Mouse (Mus musculus) embryonic facial prominence, embryonic 14.5 days (tissue): ENCODE measurements around the gene Srd5a1. TPM values are rescaled to one million over a fixed set of nuclear protein-coding genes. Genes with fewer than 3 reads are reported as not detected.

Experiments used
- ATAC-seq: fragments of 200-750 bp; cut with Nextera tagmentation; 2 replicates; pipeline ENCODE4 v1.8.0; 2017; ENCODE audit warnings: low read depth, moderate number of reproducible peaks, moderate TSS enrichment
- DNase-seq: peaks from one replicate; pipeline ENCODE4 v3.0.0-alpha.2; 2015; ENCODE audit warnings: low spot score
- H3K27ac ChIP-seq: fragments of 300-500 bp; sonication (generic); replicated peaks from 2 replicates; pipeline ENCODE4 v1.5.1; 2014; ENCODE audit warnings: low read depth, mild to moderate bottlenecking, low read length, moderate library complexity
- H3K27me3 ChIP-seq: fragments of 300-500 bp; sonication (generic); replicated peaks from 2 replicates; pipeline ENCODE4 v1.6.1; 2014; ENCODE audit warnings: low read length; ENCODE audit not compliant: control insufficient read depth, insufficient read depth
- H3K36me3 ChIP-seq: fragments of 300-500 bp; sonication (generic); 2 replicates; pipeline ENCODE4 v1.6.1; 2014; ENCODE audit warnings: low read length, mixed read lengths; ENCODE audit not compliant: control insufficient read depth, insufficient read depth
- H3K4me1 ChIP-seq: fragments of 300-500 bp; sonication (generic); 2 replicates; pipeline ENCODE4 v1.6.1; 2014; ENCODE audit warnings: antibody characterized with exemption, low read length; ENCODE audit not compliant: control insufficient read depth, insufficient read depth
- H3K4me2 ChIP-seq: fragments of 300-500 bp; sonication (generic); 2 replicates; pipeline ENCODE4 v1.6.1; 2014; ENCODE audit warnings: low read depth, mild to moderate bottlenecking, low read length, moderate library complexity, mixed read lengths
- H3K4me3 ChIP-seq: fragments of 300-500 bp; sonication (generic); 2 replicates; pipeline ENCODE4 v1.5.1; 2014; ENCODE audit warnings: low read depth, mild to moderate bottlenecking, low read length
- H3K9ac ChIP-seq: fragments of 300-500 bp; sonication (generic); 2 replicates; pipeline ENCODE4 v1.6.1; 2014; ENCODE audit warnings: low read depth, mild to moderate bottlenecking, low read length, moderate library complexity, mixed read lengths
- H3K9me3 ChIP-seq: fragments of 300-500 bp; sonication (generic); 2 replicates; pipeline ENCODE4 v1.6.1; 2016; ENCODE audit warnings: low read length; ENCODE audit not compliant: control insufficient read depth
- WGBS: fragments of 180-500 bp; shearing (Covaris S2); extraction: QIAGEN DNeasy Blood & Tissue Kit; methylation state at CpG from one replicate; pipeline ENCODE4 v1.1.7; 2014; 5-methylcytosine and 5-hydroxymethylcytosine counted together
- polyA plus RNA-seq: library from polyadenylated mRNA; unstranded; fragments of >200 nt; fragmentation: Nextera tagmentation; extraction: Ambion mirVana; gene quantifications from 2 replicates; pipeline ENCODE4 v1.2.1, GENCODE M21; 2014

Gene Srd5a1
- polyA plus RNA-seq, 1 experiment from 2014 or later = 25.9 TPM

DNA sequence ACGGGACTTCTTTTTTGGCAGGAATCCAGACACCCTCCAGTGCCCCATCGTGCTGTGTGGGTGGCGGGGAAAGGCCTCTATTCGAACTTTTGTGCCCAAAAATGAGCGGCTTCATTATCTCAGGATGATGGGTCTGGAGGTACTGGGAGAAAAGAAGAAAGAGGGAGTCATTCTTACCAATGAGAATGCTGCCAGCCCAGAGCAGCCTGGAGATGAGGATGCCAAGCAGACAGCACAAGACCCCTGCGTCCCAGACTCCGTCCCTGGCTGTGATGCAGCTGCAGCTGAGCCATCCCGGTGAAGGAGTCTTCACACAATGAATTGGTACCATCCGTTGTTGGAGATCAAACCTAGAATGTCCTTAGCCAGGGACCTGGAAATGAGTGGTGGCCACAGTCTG, 22.3 kb upstream of the Srd5a1 start:
- WGBS = 90% methylated on average over 9 of the region's 9 CpGs
- no peak for ATAC-seq
- no peak overlapping the region for H3K9ac ChIP-seq
- no peaks in the 10 kb centered on the region for H3K4me1 ChIP-seq
- peaks cover 96% of the 10 kb centered on the region for H3K36me3 ChIP-seq
- H3K4me3 ChIP-seq = no peak overlapping the region
- no peak overlapping the region for H3K27ac ChIP-seq
- H3K9me3 ChIP-seq = no peaks in the 10 kb centered on the region
- no peaks in the 10 kb centered on the region for H3K27me3 ChIP-seq
- H3K4me2 ChIP-seq = no peak overlapping the region
- DNase-seq = no peak

DNA sequence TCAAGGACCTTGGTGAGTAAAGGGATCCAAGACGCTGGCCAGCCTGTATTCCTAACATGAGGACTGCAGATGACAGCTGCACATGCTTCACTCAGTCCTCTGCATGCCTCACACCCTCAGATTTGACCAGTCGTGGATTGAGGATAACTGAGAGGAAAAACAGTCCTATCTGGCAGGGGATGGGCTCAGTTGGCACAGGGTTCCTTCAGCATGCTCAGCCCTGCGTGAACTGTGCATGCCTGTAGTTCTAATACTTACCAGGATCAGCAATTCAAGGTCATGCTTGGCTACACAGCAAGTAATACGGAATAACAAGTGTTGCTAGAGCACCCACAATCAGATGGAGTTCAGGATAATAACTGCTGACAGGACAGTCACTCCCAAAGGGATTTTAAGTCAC, 20.4 kb upstream of the Srd5a1 start:
- H3K4me2 ChIP-seq = no peak overlapping the region
- H3K9ac ChIP-seq = no peak overlapping the region
- H3K27ac ChIP-seq = no peak overlapping the region
- no peak for ATAC-seq
- H3K4me1 ChIP-seq = no peaks in the 10 kb centered on the region
- H3K36me3 ChIP-seq = peaks cover 96% of the 10 kb centered on the region
- H3K9me3 ChIP-seq = no peaks in the 10 kb centered on the region
- no peak overlapping the region for H3K4me3 ChIP-seq
- WGBS = 85% methylated on average over 4 of the region's 4 CpGs
- no peak for DNase-seq
- H3K27me3 ChIP-seq = no peaks in the 10 kb centered on the region

DNA sequence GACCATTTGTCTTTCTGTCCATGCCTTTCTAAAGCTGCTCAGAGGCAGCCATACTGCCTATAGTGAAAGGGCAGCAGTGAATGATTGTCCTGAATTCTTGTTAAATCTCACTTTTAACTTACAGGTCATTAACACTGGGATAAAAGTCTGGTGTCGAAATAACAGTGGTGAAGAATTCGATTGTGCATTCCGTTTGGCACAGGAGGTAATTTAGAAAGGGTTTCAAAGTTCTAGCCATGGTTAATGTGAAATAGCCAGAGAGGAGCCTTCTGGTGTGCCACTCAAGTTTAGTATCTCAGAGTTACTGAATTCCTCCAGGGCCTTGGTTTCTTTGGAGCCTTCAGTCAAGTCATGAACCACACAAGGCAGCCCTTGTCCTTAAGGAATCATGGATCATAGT, 19.9 kb upstream of the Srd5a1 start:
- Histone ChIP-seq H3K4me2 (no peak overlapping the region), H3K27ac (no peak overlapping the region), H3K27me3 (no peaks in the 10 kb centered on the region), H3K9me3 (no peaks in the 10 kb centered on the region), H3K4me1 (no peaks in the 10 kb centered on the region), H3K4me3 (no peak overlapping the region), H3K36me3 (peaks cover 98% of the 10 kb centered on the region), H3K9ac (no peak overlapping the region)
- DNase-seq = no peak
- no peak for ATAC-seq
- 95% methylated on average over 3 of the region's 3 CpGs for WGBS

DNA sequence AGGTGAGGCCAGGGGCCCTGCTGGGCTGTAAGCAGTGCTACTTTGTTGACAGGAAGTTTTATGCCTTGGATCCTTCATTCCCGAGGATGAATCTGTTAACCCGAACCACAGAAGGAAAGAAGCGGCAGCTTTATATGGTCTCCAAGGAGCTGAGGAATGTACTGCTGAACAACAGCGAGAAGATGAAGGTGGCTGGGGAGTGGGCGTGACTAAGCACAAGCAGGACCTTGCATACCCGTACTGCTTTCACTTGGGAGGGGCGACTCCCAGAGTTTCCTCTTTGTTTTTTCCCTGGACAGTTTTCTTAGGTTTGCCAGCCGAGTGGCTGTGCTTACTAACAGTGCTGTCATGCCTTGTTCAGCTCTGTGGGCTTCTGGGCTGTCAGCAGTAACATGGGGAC, 19.3 kb upstream of the Srd5a1 start:
- Histone ChIP-seq H3K4me3 (no peak overlapping the region), H3K4me2 (no peak overlapping the region), H3K4me1 (no peaks in the 10 kb centered on the region), H3K27me3 (no peaks in the 10 kb centered on the region), H3K9ac (no peak overlapping the region), H3K36me3 (peaks cover 98% of the 10 kb centered on the region), H3K9me3 (no peaks in the 10 kb centered on the region), H3K27ac (no peak overlapping the region)
- 74% methylated on average over 8 of the region's 8 CpGs for WGBS
- no peak for DNase-seq
- no peak for ATAC-seq

DNA sequence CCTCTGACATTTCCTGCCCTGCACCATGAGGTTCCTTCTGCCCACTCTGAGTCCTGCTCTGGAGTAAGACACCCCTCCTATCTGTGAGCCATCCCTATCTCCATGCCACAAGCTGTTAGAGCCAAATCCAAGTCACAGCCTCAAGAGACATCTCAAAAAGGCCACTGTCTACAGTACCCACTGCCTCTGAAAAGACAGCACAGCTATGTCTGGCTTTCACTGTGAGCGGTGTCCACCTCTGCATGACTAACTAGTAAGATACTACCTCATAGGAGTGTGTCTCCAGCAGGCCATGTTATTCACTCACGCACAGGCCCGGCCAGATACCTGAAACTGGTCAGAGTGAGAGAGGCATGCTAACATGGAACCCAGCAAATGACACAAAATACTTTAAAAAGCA, 16.7 kb upstream of the Srd5a1 start:
- H3K36me3 ChIP-seq = peaks cover 97% of the 10 kb centered on the region
- H3K9me3 ChIP-seq = no peaks in the 10 kb centered on the region
- no peaks in the 10 kb centered on the region for H3K27me3 ChIP-seq
- H3K4me1 ChIP-seq = no peaks in the 10 kb centered on the region
- no peak overlapping the region for H3K27ac ChIP-seq
- no peak overlapping the region for H3K4me2 ChIP-seq
- WGBS = 96% methylated on average over 3 of the region's 3 CpGs
- ATAC-seq (no peak), DNase-seq (no peak)
- H3K4me3 ChIP-seq = no peak overlapping the region
- no peak overlapping the region for H3K9ac ChIP-seq

DNA sequence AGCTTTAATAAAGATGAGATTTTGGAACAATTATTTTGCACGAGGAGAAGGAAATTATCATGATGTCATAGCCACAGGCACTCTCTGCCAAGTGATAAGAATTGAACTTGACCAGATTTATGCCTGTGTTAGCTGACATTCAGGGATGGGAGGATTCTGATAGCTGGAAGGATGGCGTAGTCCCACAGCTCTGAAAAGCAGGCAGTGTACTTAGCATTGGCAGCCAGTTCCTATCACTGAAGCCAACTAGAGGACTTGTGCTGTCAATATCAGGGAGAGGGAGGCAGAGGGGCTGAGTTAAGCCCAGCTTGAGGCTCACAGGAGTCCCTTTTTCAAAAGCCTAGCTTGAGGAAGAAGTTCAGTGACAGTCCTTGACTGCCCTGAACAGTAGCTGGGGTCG, 13.3 kb upstream of the Srd5a1 start:
- Histone ChIP-seq H3K9ac (no peak overlapping the region), H3K4me2 (no peak overlapping the region), H3K27me3 (no peaks in the 10 kb centered on the region), H3K9me3 (no peaks in the 10 kb centered on the region), H3K4me1 (no peaks in the 10 kb centered on the region), H3K27ac (no peak overlapping the region), H3K4me3 (no peak overlapping the region), H3K36me3 (peaks cover 95% of the 10 kb centered on the region)
- ATAC-seq = no peak
- no peak for DNase-seq
- 86% methylated on average over 3 of the region's 3 CpGs for WGBS

DNA sequence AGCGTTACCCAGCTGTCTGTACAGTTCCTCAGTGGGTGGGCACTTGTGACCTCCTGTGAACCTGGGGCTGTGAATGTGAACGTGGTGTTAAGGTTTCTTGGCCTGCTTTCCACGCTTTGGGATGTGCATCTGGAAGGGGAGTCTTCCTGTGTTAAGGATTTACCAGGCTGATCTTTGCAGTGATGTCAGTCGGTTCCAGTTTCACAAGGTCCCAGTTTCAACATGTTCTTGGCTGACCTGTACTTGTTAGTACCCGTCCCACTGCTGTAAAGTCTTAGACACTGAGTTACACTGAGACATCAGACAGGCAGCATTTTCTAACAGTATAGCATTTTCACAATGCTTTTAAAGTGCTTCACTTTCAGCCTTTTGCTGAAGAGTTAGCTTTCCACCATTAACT, 12.6 kb upstream of the Srd5a1 start:
- Histone ChIP-seq H3K27me3 (no peaks in the 10 kb centered on the region), H3K36me3 (peaks cover 95% of the 10 kb centered on the region), H3K27ac (no peak overlapping the region), H3K9me3 (no peaks in the 10 kb centered on the region), H3K4me2 (no peak overlapping the region), H3K4me1 (no peaks in the 10 kb centered on the region), H3K4me3 (no peak overlapping the region), H3K9ac (no peak overlapping the region)
- DNase-seq (no peak), ATAC-seq (no peak)
- 69% methylated on average over 5 of the region's 5 CpGs for WGBS

DNA sequence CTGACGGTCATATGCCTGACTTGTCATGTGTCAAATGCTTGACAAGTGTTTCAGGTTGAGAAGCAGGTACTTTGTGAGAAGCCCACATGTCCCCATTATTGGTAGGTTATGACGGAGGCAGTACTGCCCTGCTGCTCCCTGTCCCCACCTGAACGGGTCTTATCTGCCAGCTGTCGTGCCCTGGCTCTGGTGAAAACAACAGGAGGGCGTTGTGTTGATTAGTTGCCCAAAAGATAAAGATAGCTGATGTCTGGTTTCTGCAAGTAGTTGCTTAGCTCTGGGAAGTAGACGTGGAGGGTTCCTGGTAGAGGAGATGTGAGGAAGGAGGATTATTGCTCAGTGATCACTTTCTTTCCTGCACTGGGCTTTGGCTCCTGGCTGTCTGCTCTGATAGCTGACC, 5.5 kb upstream of the Srd5a1 start:
- Histone ChIP-seq H3K27ac (no peak overlapping the region), H3K4me1 (peaks cover 4% of the 10 kb centered on the region; the same call in 1 of the 2 replicates), H3K9ac (no peak overlapping the region), H3K4me2 (no peak overlapping the region), H3K27me3 (no peaks in the 10 kb centered on the region), H3K9me3 (no peaks in the 10 kb centered on the region), H3K4me3 (no peak overlapping the region), H3K36me3 (peaks cover 85% of the 10 kb centered on the region)
- WGBS = 93% methylated on average over 6 of the region's 6 CpGs
- no peak for DNase-seq
- ATAC-seq = no peak

DNA sequence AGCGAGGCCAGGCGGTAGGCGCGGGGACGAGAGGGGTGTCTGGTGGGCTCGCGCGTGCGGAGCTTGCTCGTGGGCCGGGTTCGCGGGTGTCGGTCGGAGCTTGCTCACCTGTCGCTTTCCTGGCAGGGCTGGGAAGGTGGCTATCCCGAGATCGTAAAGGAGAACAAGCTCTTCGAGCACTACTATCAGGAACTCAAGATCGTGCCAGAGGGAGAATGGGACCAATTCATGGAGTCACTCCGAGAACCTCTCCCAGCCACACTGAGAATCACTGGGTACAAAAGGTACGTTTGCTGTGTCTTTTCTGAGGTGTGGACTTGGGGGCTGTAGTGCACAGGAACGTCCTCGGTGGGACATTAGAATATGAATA, 918 bp upstream of the Srd5a1 start:
- ATAC-seq (no peak), DNase-seq (no peak)
- Histone ChIP-seq H3K4me1 (peaks cover 4% of the 10 kb centered on the region; the same call in 1 of the 2 replicates), H3K9me3 (no peaks in the 10 kb centered on the region), H3K36me3 (peaks cover 42% of the 10 kb centered on the region), H3K4me2 (peak overlapping the region; percentile 79), H3K9ac (peak overlapping the region; percentile 91), H3K4me3 (peak overlapping the region; percentile 98), H3K27me3 (no peaks in the 10 kb centered on the region), H3K27ac (peak overlapping the region; percentile 30; the same call in 1 of the 2 replicates)
- under 1% methylated on average over 20 of the region's 24 CpGs for WGBS
